Mouse (Mus musculus): ENCODE data around the gene Srd5a1. TPM values are rescaled to one million over a fixed set of nuclear protein-coding genes. Genes with fewer than 3 reads are reported as not detected.
A peak's percentile ranks its signal among the peaks of the same experiment; 100 is the strongest.
"Not testable (repeated sequence)": the region's sequence is repeated elsewhere in the genome, so short reads cannot be mapped to it uniquely, and the experiment has no call there.

Gene Srd5a1
- total and polyA plus RNA-seq, 2 experiments, result 41.9 to 86.4 TPM

GRCm38 (mm10) chr13:69638108-69638626, 26.9 kb upstream of the Srd5a1 start:
- Histone ChIP-seq H3K9ac (ENCODE audit: low read depth, low read length) (peak overlapping the region; percentile 55), H3K27me3 (ENCODE audit: control insufficient read depth, insufficient read depth, low read length) (no peaks in the 10 kb centered on the region), H3K4me3 (ENCODE audit: insufficient read depth, low read depth, low read length) (peak overlapping the region; percentile 10), H3K27ac (replicated peaks; ENCODE audit: insufficient read depth, low read depth, low read length) (peak overlapping the region; percentile 94), H3K36me3 (ENCODE audit: control insufficient read depth, insufficient read depth, low read length) (peaks cover 19% of the 10 kb centered on the region; the same call in 1 of the 2 replicates), H3K4me1 (ENCODE audit: control insufficient read depth, insufficient read depth, low read length) (peaks cover 39% of the 10 kb centered on the region), H3K79me2 (ENCODE audit: control insufficient read depth, insufficient read depth, low read length) (no peaks in the 10 kb centered on the region)
- 35% methylated on average over 6 of the region's 6 CpGs for WGBS
- DNase-seq (ENCODE audit: extremely low read depth, low read depth, low spot score), result peak; percentile 97
- TF ChIP-seq POLR2A (IDR thresholded peaks at IDR 0.05; ENCODE audit: extremely low read depth, insufficient read depth, low read length) (0 out of 2 replicates have a peak, but pooled peaks have one; percentile 7), CTCF (IDR thresholded peaks at IDR 0.05; ENCODE audit: low read depth, low read length) (no peak)

GRCm38 (mm10) chr13:69637657-69638056, 26.4 kb upstream of the Srd5a1 start:
- no peaks in the 10 kb centered on the region for H3K27me3 ChIP-seq (ENCODE audit: control insufficient read depth, insufficient read depth, low read length)
- no peak for TF ChIP-seq POLR2A (IDR thresholded peaks at IDR 0.05; ENCODE audit: extremely low read depth, insufficient read depth, low read length)
- DNase-seq (ENCODE audit: extremely low read depth, low read depth, low spot score), result peak; percentile 59
- H3K4me1 ChIP-seq (ENCODE audit: control insufficient read depth, insufficient read depth, low read length), result peaks cover 34% of the 10 kb centered on the region
- 39% methylated on average over 9 of the region's 9 CpGs for WGBS
- H3K79me2 ChIP-seq (ENCODE audit: control insufficient read depth, insufficient read depth, low read length), result no peaks in the 10 kb centered on the region
- peak overlapping the region; percentile 55 for H3K9ac ChIP-seq (ENCODE audit: low read depth, low read length)
- peaks cover 20% of the 10 kb centered on the region; the same call in 1 of the 2 replicates for H3K36me3 ChIP-seq (ENCODE audit: control insufficient read depth, insufficient read depth, low read length)
- H3K27ac ChIP-seq (replicated peaks; ENCODE audit: insufficient read depth, low read depth, low read length), result peak overlapping the region; percentile 94
- H3K4me3 ChIP-seq (ENCODE audit: insufficient read depth, low read depth, low read length), result no peak overlapping the region

- Histone ChIP-seq H3K4me1 (ENCODE audit: control insufficient read depth, insufficient read depth, low read length) (peaks cover 34% of the 10 kb centered on the region), H3K9ac (ENCODE audit: low read depth, low read length) (peak overlapping the region; percentile 22; the same call in 1 of the 2 replicates), H3K36me3 (ENCODE audit: control insufficient read depth, insufficient read depth, low read length) (peaks cover 26% of the 10 kb centered on the region; the same call in 1 of the 2 replicates), H3K4me3 (ENCODE audit: insufficient read depth, low read depth, low read length) (no peak overlapping the region), H3K27me3 (ENCODE audit: control insufficient read depth, insufficient read depth, low read length) (no peaks in the 10 kb centered on the region), H3K27ac (replicated peaks; ENCODE audit: insufficient read depth, low read depth, low read length) (peak overlapping the region; percentile 82), H3K79me2 (ENCODE audit: control insufficient read depth, insufficient read depth, low read length) (no peaks in the 10 kb centered on the region)
- DNase-seq (ENCODE audit: extremely low read depth, low read depth, low spot score), result no peak
- 62% methylated on average over 6 of the region's 6 CpGs for WGBS
- TF ChIP-seq CTCF (IDR thresholded peaks at IDR 0.05; ENCODE audit: low read depth, low read length), result no peak
- TF ChIP-seq POLR2A (IDR thresholded peaks at IDR 0.05; ENCODE audit: extremely low read depth, insufficient read depth, low read length), result no peak
Measured at GRCm38 (mm10) chr13:69636816-69637215, 25.6 kb upstream of the Srd5a1 start.

- H3K4me3 ChIP-seq (ENCODE audit: insufficient read depth, low read depth, low read length), result no peak overlapping the region
Measured at GRCm38 (mm10) chr13:69636375-69636774, 25.1 kb upstream of the Srd5a1 start.

GRCm38 (mm10) chr13:69635836-69636235, 24.6 kb upstream of the Srd5a1 start:
- Histone ChIP-seq H3K4me1 (ENCODE audit: control insufficient read depth, insufficient read depth, low read length) (peaks cover 34% of the 10 kb centered on the region), H3K36me3 (ENCODE audit: control insufficient read depth, insufficient read depth, low read length) (peaks cover 30% of the 10 kb centered on the region), H3K27ac (replicated peaks; ENCODE audit: insufficient read depth, low read depth, low read length) (peak overlapping the region; percentile 82)
- not testable (repeated sequence) for H3K27me3 ChIP-seq (ENCODE audit: control insufficient read depth, insufficient read depth, low read length); H3K9ac ChIP-seq (ENCODE audit: low read depth, low read length); DNase-seq (ENCODE audit: extremely low read depth, low read depth, low spot score); H3K4me3 ChIP-seq (ENCODE audit: insufficient read depth, low read depth, low read length); H3K79me2 ChIP-seq (ENCODE audit: control insufficient read depth, insufficient read depth, low read length)
- WGBS, result 91% methylated on average over 7 of the region's 7 CpGs

More at GRCm38 (mm10) chr13:69636375-69636774, 25.1 kb upstream of the Srd5a1 start:
- no peaks in the 10 kb centered on the region for H3K79me2 ChIP-seq (ENCODE audit: control insufficient read depth, insufficient read depth, low read length)
- peak overlapping the region; percentile 82 for H3K27ac ChIP-seq (replicated peaks; ENCODE audit: insufficient read depth, low read depth, low read length)
- no peak overlapping the region for H3K9ac ChIP-seq (ENCODE audit: low read depth, low read length)
- H3K27me3 ChIP-seq (ENCODE audit: control insufficient read depth, insufficient read depth, low read length), result no peaks in the 10 kb centered on the region
- no peak for TF ChIP-seq POLR2A (IDR thresholded peaks at IDR 0.05; ENCODE audit: extremely low read depth, insufficient read depth, low read length)
- no peak for TF ChIP-seq CTCF (IDR thresholded peaks at IDR 0.05; ENCODE audit: low read depth, low read length)
- 21% methylated on average over 3 of the region's 3 CpGs for WGBS
- H3K36me3 ChIP-seq (ENCODE audit: control insufficient read depth, insufficient read depth, low read length), result peaks cover 28% of the 10 kb centered on the region; the same call in 1 of the 2 replicates
- H3K4me1 ChIP-seq (ENCODE audit: control insufficient read depth, insufficient read depth, low read length), result peaks cover 35% of the 10 kb centered on the region
- peak; percentile 76 for DNase-seq (ENCODE audit: extremely low read depth, low read depth, low spot score)

GRCm38 (mm10) chr13:69633988-69634387, 22.7 kb upstream of the Srd5a1 start:
- WGBS, result 85% methylated on average over 2 of the region's 2 CpGs
- Histone ChIP-seq H3K9ac (ENCODE audit: low read depth, low read length) (no peak overlapping the region), H3K79me2 (ENCODE audit: control insufficient read depth, insufficient read depth, low read length) (no peaks in the 10 kb centered on the region), H3K36me3 (ENCODE audit: control insufficient read depth, insufficient read depth, low read length) (peaks cover 45% of the 10 kb centered on the region), H3K27me3 (ENCODE audit: control insufficient read depth, insufficient read depth, low read length) (no peaks in the 10 kb centered on the region), H3K27ac (replicated peaks; ENCODE audit: insufficient read depth, low read depth, low read length) (no peak overlapping the region), H3K4me1 (ENCODE audit: control insufficient read depth, insufficient read depth, low read length) (peaks cover 35% of the 10 kb centered on the region), H3K4me3 (ENCODE audit: insufficient read depth, low read depth, low read length) (no peak overlapping the region)
- TF ChIP-seq POLR2A (IDR thresholded peaks at IDR 0.05; ENCODE audit: extremely low read depth, insufficient read depth, low read length) (no peak), CTCF (IDR thresholded peaks at IDR 0.05; ENCODE audit: low read depth, low read length) (no peak)
- DNase-seq (ENCODE audit: extremely low read depth, low read depth, low spot score), result no peak
